Mouse (Mus musculus): ENCODE measurements around the gene Copb1. TPM values are rescaled to one million over a fixed set of nuclear protein-coding genes. Genes with fewer than 3 reads are reported as not detected.

Copb1 gene
- total RNA-seq (2021) (100 to 1,000 TPM; 110 to 120 TPM), polyA plus RNA-seq (2012; rRNA removed) (12.6 and 13.8 TPM in 2 replicates)
- long read RNA-seq, transcript Copb1-201 (22 exons, 3,346 nt): major isoform, 112 of 130 reads
- long read RNA-seq, partial matches to known transcripts: 9 of 130 reads
- long read RNA-seq, other reads (novel, unspliced or antisense): 9 of 130 reads

- peak; percentile 96 for DNase-seq
These were observed at the start of gene Copb1 for GRCm38 (mm10) chr7:114253885-114254833. Gene Copb1 (minus strand): TSS chr7:114254711.

- no peak for DNase-seq
These were observed 46.8 kb upstream of the Copb1 start for GRCm38 (mm10) chr7:114301293-114301782.

- no peak for DNase-seq
These were observed 46.3 kb upstream of the Copb1 start for GRCm38 (mm10) chr7:114300782-114301181.

- DNase-seq: no peak
These were observed 44.7 kb upstream of the Copb1 start for GRCm38 (mm10) chr7:114299247-114299646.

- no peak for DNase-seq
These were observed 40.2 kb upstream of the Copb1 start for GRCm38 (mm10) chr7:114294698-114295097.

GRCm38 (mm10) chr7:114293903-114294302 lies 39.4 kb upstream of the Copb1 start:
- peak; percentile 21 for DNase-seq

- DNase-seq: peak; percentile 83
These were observed 38.0 kb upstream of the Copb1 start for GRCm38 (mm10) chr7:114292501-114292971.

GRCm38 (mm10) chr7:114291461-114292335 lies 37.2 kb upstream of the Copb1 start:
- peak; percentile 44 for DNase-seq

- DNase-seq: no peak
These were observed 35.6 kb upstream of the Copb1 start for GRCm38 (mm10) chr7:114290078-114290506.

- no peak for DNase-seq
These were observed 29.9 kb upstream of the Copb1 start for GRCm38 (mm10) chr7:114284296-114284910.

- DNase-seq: no peak
These were observed 28.5 kb upstream of the Copb1 start for GRCm38 (mm10) chr7:114283006-114283405.

- peak; percentile 23 for DNase-seq
These were observed 27.2 kb upstream of the Copb1 start for GRCm38 (mm10) chr7:114281671-114282070.

- DNase-seq: peak; percentile 97
These were observed 21.7 kb upstream of the Copb1 start, which contains the start of gene Psma1 for GRCm38 (mm10) chr7:114276005-114276752. Gene Psma1 (minus strand): TSS chr7:114276118.

GRCm38 (mm10) chr7:114275372-114276004 lies 21.0 kb upstream of the Copb1 start:
- no peak for DNase-seq

- no peak for DNase-seq
These were observed 13.9 kb upstream of the Copb1 start for GRCm38 (mm10) chr7:114268446-114268845.

GRCm38 (mm10) chr7:114251684-114252083 lies 2.8 kb downstream of the Copb1 start:
- DNase-seq: no peak

GRCm38 (mm10) chr7:114233980-114234379 lies 20.5 kb downstream of the Copb1 start:
- DNase-seq: no peak

GRCm38 (mm10) chr7:114232982-114233381 lies 21.5 kb downstream of the Copb1 start:
- no peak for DNase-seq

- no peak for DNase-seq
These were observed 22.7 kb downstream of the Copb1 start for GRCm38 (mm10) chr7:114231857-114232256.

- DNase-seq: no peak
These were observed 28.0 kb downstream of the Copb1 start for GRCm38 (mm10) chr7:114226521-114226920.

Data from adrenal gland, adult 2 months (tissue).